Mouse (Mus musculus) lung, postnatal 0 days (tissue): ENCODE measurements around the gene Avpi1.

ENCODE experiments used
- CTCF ChIP-seq: IDR thresholded peaks from 2 replicates; pipeline ENCODE4 v1.5.1; 2016; ENCODE audit warnings: antibody characterized with exemption, mild to moderate bottlenecking
- EP300 ChIP-seq: IDR thresholded peaks from 2 replicates; pipeline ENCODE4 v1.6.1; 2016; ENCODE audit warnings: antibody characterized with exemption, mild to moderate bottlenecking, control low read depth

DNA sequence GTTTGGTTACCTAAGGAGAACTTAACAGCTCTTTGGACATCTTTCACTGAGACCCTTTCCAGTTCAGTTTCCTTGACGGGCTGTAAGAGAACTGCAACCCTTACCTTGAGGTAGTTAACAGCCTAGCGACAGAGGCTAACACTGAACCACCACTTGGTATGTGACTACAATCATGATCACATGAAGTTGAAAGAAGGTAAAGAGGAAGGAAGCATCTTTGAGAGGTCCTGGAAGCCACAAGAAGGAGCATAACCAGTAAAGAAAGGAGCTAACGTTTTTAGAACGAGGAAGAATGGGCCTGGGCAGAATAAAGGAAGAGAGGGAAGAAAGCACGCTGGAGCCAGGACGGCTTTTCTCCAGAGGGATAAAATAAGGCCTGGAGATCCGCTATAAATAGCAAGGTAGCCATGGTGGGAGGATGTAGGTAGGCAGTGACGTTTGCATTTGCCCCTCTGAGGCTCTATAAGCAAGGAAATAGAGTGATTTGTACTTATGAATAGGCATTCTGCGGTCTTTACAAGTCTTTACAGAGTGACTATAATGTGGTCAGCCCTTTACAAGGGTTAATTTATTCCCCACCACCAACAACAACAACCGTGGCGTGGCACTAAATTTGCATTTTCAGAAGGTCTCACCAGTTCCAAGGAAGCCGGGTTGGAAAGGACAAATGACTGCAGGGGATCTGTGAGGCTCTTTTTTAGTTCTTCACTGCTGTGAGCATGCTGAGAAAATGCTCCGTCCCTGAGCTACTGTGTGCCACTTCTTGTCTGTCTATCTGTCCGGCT is 842 bp upstream of the Avpi1 start:
- TF ChIP-seq CTCF (no peak), EP300 (no peak; the same call in 1 of the 2 replicates)
